Mouse (Mus musculus) gastrocnemius, adult 2 months (tissue): ENCODE measurements around the gene Macrod2. TPM values are rescaled to one million over a fixed set of nuclear protein-coding genes. Genes with fewer than 3 reads are reported as not detected.

Experiments used
- DNase-seq: peaks from one replicate; pipeline ENCODE4 v3.0.0; 2022
- H3K27ac ChIP-seq: fragments of 200-600 bp; 2 replicates; pipeline ENCODE4 v1.8.1; 2022; ENCODE audit warnings: mild to moderate bottlenecking
- H3K4me3 ChIP-seq: fragments of 200-600 bp; 2 replicates; pipeline ENCODE4 v1.8.1; 2022; ENCODE audit warnings: mild to moderate bottlenecking, moderate library complexity
- CTCF ChIP-seq: fragments of 200-600 bp; IDR thresholded peaks from 2 replicates; pipeline ENCODE4 v1.8.1; 2022; ENCODE audit warnings: antibody characterized with exemption, mild to moderate bottlenecking, moderate library complexity
- intact Hi-C: fragments of 180-260 bp; cut with DNase I; formaldehyde crosslinking; loops from one replicate; pipeline ENCODE4 v1.15.1; 2025
- long read RNA-seq, 2 experiments: library from polyadenylated mRNA; stranded (forward); transcript quantifications; one replicate each; pipeline ENCODE4 v2.0.0; 2021
- total RNA-seq, 2 experiments: library from RNA; stranded (reverse); gene quantifications; 2 replicates each; pipeline ENCODE4 v1.2.3; 2021

Gene Macrod2
- 10 to 100 TPM; 16.4 to 19.3 TPM for total RNA-seq
- long read RNA-seq, experiment 1, transcript Macrod2-204 (4 exons, 3,554 nt), result major isoform, 15 of 18 reads
- long read RNA-seq, experiment 1, partial matches to known transcripts, result 0 of 18 reads
- long read RNA-seq, experiment 1, other reads (novel, unspliced or antisense), result 2 of 18 reads
- long read RNA-seq, experiment 2, transcript Macrod2-204 (4 exons, 3,554 nt), result major isoform, 12 of 14 reads
- long read RNA-seq, experiment 2, partial matches to known transcripts, result 1 of 14 reads
- long read RNA-seq, experiment 2, other reads (novel, unspliced or antisense), result 1 of 14 reads

GRCm38 (mm10) chr2:140395179-140395578 is at the start of gene Macrod2:
Gene Macrod2 (plus strand): TSS chr2:140395309.
- no peak for TF ChIP-seq CTCF
- intact Hi-C loops, result loop anchor here (10.0 kb wide), 1 partner anchor 330 kb away; the partner anchor contains the start of gene Tasp1

GRCm38 (mm10) chr2:140359905-140360304 is 35.2 kb upstream of the Macrod2 start:
- H3K4me3 ChIP-seq, result no peak overlapping the region
- no peak for TF ChIP-seq CTCF
- intact Hi-C loops, result no loop called here
- no peak overlapping the region for H3K27ac ChIP-seq
- no peak for DNase-seq

More at GRCm38 (mm10) chr2:140395179-140395578, at the start of gene Macrod2:
- peak within 1 kb of the TSS; percentile 90 for H3K27ac ChIP-seq
- H3K4me3 ChIP-seq, result peak within 1 kb of the TSS; percentile 91
- DNase-seq, result peak; percentile 99

GRCm38 (mm10) chr2:140364804-140365203 is 30.3 kb upstream of the Macrod2 start:
- Histone ChIP-seq H3K27ac (no peak overlapping the region), H3K4me3 (no peak overlapping the region)
- intact Hi-C loops, result no loop called here
- TF ChIP-seq CTCF, result no peak
- no peak for DNase-seq

- intact Hi-C loops, result no loop called here
- DNase-seq, result no peak
- Histone ChIP-seq H3K27ac (no peak within 1 kb of the TSS), H3K4me3 (no peak within 1 kb of the TSS)
- TF ChIP-seq CTCF, result no peak
These were observed 5.6 kb upstream of the Macrod2 start, which contains the start of gene Sel1l2 for GRCm38 (mm10) chr2:140389525-140389924. Gene Sel1l2 (minus strand): TSS chr2:140389706.

GRCm38 (mm10) chr2:140395744-140396231 is 679 bp downstream of the Macrod2 start:
- TF ChIP-seq CTCF, result no peak
- peak; percentile 62 for DNase-seq
- Histone ChIP-seq H3K27ac (peak overlapping the region; percentile 90), H3K4me3 (peak overlapping the region; percentile 91)
- intact Hi-C loops, result loop anchor here (10.0 kb wide), 1 partner anchor 331 kb away; the partner anchor contains the start of gene Tasp1

GRCm38 (mm10) chr2:140425844-140426243 is 30.7 kb downstream of the Macrod2 start:
- TF ChIP-seq CTCF, result no peak
- H3K27ac ChIP-seq, result no peak overlapping the region

GRCm38 (mm10) chr2:140427283-140427682 is 32.2 kb downstream of the Macrod2 start:
- Histone ChIP-seq H3K4me3 (no peak overlapping the region), H3K27ac (no peak overlapping the region)
- no peak for DNase-seq
- TF ChIP-seq CTCF, result peak; percentile 76
- intact Hi-C loops, result loop anchor here (5.0 to 10.0 kb wide), 2 partner anchors 232 to 255 kb away; partner anchors contain the start of genes Esf1 and Ndufaf5

More at GRCm38 (mm10) chr2:140425844-140426243, 30.7 kb downstream of the Macrod2 start:
- no peak for DNase-seq
- intact Hi-C loops, result loop anchor here (5.0 to 10.0 kb wide), 2 partner anchors 231 to 254 kb away; partner anchors contain the start of genes Esf1 and Ndufaf5
- H3K4me3 ChIP-seq, result no peak overlapping the region

GRCm38 (mm10) chr2:140439081-140439480 is 44.0 kb downstream of the Macrod2 start:
- H3K27ac ChIP-seq, result no peak overlapping the region
- intact Hi-C loops, result no loop called here
- no peak overlapping the region for H3K4me3 ChIP-seq
- TF ChIP-seq CTCF, result no peak
- DNase-seq, result no peak

- intact Hi-C loops, result no loop called here
- no peak for TF ChIP-seq CTCF
- DNase-seq, result no peak
These were observed 53.5 kb downstream of the Macrod2 start for GRCm38 (mm10) chr2:140448636-140449035.

GRCm38 (mm10) chr2:140475770-140476169 is 80.7 kb downstream of the Macrod2 start:
- no peak for DNase-seq
- TF ChIP-seq CTCF, result no peak
- intact Hi-C loops, result no loop called here
- no peak overlapping the region for H3K4me3 ChIP-seq
- H3K27ac ChIP-seq, result no peak overlapping the region

More at GRCm38 (mm10) chr2:140448636-140449035, 53.5 kb downstream of the Macrod2 start:
- Histone ChIP-seq H3K4me3 (no peak overlapping the region), H3K27ac (no peak overlapping the region)

GRCm38 (mm10) chr2:140476891-140477290 is 81.8 kb downstream of the Macrod2 start:
- Histone ChIP-seq H3K4me3 (no peak overlapping the region), H3K27ac (no peak overlapping the region)
- intact Hi-C loops, result no loop called here
- no peak for DNase-seq
- no peak for TF ChIP-seq CTCF

GRCm38 (mm10) chr2:140482604-140483003 is 87.5 kb downstream of the Macrod2 start:
- Histone ChIP-seq H3K27ac (no peak overlapping the region), H3K4me3 (no peak overlapping the region)
- no peak for TF ChIP-seq CTCF
- DNase-seq, result no peak
- intact Hi-C loops, result no loop called here

- no peak for TF ChIP-seq CTCF
- no peak overlapping the region for H3K27ac ChIP-seq
- intact Hi-C loops, result no loop called here
- DNase-seq, result no peak
- H3K4me3 ChIP-seq, result no peak overlapping the region
These were observed 102.6 kb downstream of the Macrod2 start for GRCm38 (mm10) chr2:140497688-140498087.
